Mouse (Mus musculus): ENCODE measurements around the gene Med15.
"Not testable (repeated sequence)": the region's sequence is repeated elsewhere in the genome, so short reads cannot be mapped to it uniquely, and the experiment has no call there.

Gene Med15

GRCm38 (mm10) chr16:17732841-17733340 is at the start of gene Med15:
Med15 (minus strand) TSS chr16:17732891.
- no peak for DNase-seq (ENCODE audit: low read depth)

DNA sequence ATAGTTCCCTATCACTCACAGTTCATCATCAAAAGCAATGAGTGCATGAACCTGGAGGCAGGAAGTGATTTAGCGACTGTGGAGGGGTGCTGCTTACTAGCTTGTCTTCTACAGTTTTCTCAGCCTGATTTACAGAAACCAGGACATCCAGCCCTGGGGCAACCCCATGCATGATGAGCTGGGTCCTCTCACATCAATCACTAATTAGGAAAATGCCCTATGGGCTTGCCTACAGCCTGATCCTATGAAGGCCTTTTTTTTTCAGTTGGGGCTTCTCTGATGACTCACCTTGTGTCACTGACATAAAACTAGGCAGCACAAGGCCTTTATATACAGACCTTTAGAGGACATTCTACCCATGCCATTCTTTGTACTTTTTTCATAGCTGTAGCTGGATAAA is 47.0 kb upstream of the Med15 start:
- DNase-seq (ENCODE audit: low read depth): no peak

DNA sequence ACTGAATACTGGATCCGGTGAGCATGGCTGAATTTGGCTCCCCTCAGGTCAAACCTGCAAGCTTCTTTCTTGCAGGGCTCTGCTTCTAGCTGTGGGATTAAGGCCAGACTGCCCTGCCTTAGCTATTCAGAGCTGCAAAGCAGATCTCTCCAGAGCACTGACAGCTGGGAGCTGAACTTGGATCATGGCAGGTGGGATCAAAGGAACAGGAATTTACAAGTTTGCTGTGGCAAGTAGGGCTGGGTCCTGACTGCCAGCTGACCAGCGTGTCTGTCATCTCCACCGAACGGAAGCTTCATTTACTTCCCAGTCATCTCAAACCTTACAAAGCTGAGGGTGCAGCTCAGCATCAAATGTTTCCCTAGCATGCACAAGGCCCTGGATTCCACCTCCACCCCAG is 45.5 kb upstream of the Med15 start:
- no peak for DNase-seq (ENCODE audit: low read depth)

GRCm38 (mm10) chr16:17776828-17777227 is 44.1 kb upstream of the Med15 start:
- DNase-seq (ENCODE audit: low read depth): peak; percentile 29

- DNase-seq (ENCODE audit: low read depth): no peak
Measured at GRCm38 (mm10) chr16:17771117-17771865, 38.6 kb upstream of the Med15 start.

GRCm38 (mm10) chr16:17768834-17769233 is 36.1 kb upstream of the Med15 start:
- DNase-seq (ENCODE audit: low read depth): no peak

- DNase-seq (ENCODE audit: low read depth): no peak
Measured at GRCm38 (mm10) chr16:17764108-17764511, 31.4 kb upstream of the Med15 start.

DNA sequence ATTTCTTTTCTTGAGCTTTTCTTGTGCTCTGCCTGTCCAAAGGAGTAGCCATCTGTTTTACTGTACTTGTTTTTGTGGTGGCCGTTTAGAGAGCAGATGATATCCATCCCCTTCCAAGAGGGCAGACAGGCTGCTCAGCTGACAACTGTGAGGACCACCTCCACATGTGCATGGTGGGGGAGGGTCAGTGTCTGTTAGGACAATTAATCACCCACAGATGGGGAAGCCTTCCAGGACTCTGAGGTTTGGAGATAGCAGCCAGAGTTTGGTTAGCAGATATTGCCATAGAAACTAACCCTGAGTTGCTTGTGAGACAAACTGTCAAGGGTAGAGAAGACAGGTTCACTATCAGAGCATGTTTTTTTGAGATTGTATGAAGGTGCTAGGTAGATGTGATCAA is 28.4 kb upstream of the Med15 start:
- DNase-seq (ENCODE audit: low read depth): no peak

DNA sequence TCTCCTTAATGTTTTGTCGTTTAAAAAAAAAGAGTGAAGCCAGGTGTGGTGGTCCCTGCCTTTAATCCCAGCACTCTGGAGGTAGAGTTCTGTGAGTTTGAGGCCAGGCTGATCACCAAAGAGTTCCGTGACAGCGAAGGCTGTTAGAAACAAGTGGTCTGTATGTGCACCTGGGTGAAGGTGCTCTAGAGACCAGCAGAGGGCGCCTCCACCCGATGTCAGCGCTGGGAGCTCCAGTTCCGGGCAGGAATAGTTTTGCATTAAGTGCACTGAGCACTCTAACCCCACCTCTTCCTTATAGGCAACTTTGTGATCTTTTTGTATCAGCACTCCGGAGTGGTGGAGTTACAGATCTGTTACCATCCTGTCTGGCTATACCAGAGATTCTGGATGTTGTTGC is 28.0 kb upstream of the Med15 start:
- peak; percentile 58 for DNase-seq (ENCODE audit: low read depth)

DNA sequence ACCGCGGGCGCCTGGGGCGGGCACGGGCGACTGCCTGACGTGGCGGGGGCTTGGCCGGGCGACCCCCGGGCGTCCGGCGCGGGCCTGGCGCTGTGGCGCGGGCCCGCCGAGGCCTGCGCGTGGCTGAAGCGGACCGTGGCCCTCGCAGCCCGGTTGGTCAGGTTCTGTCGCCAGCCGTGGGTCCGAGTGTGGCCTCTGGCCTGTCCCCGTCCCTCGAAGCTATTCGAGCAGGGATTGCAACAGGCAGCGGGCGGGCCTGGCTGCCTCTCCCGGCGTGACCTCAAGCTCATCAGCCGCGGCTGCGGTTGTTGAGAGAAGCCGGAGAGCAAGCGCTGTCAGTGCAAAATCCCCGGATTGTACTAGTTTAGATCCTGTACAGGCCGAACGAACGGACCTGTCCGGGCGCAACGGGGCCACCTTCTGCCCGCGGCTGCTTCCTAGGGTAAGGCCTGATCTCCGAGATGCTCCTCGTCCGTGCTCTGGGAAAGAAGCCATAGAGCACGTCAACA is 27.2 kb upstream of the Med15 start:
- peak; percentile 49 for DNase-seq (ENCODE audit: low read depth)

DNA sequence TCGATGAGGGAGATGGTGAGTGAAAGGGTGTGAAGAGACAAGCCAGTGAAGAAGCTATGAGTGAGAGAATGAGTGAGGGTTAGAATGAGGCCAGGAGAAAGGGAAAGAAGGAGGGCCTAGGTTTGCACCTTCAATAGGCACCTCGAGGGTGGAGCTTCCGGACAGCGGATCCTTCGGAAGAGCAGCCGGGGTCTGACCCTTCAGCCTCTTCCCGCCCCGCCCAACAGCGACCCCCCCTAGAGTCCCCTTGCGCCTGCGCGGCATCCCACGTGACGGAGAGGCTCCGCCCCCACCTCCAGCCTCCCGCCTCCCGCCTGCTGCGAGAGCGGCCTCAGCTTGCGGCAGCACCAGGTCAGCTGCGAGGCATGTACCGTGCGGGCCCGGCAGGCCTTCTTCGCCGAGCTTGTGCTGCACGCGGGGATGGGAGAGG is 26.7 kb upstream of the Med15 start, which contains the start of gene Klhl22:
Gene Klhl22, plus strand, starts transcription at position 275 of the 430 bp plus-strand sequence.
- peak; percentile 85 for DNase-seq (ENCODE audit: low read depth)

DNA sequence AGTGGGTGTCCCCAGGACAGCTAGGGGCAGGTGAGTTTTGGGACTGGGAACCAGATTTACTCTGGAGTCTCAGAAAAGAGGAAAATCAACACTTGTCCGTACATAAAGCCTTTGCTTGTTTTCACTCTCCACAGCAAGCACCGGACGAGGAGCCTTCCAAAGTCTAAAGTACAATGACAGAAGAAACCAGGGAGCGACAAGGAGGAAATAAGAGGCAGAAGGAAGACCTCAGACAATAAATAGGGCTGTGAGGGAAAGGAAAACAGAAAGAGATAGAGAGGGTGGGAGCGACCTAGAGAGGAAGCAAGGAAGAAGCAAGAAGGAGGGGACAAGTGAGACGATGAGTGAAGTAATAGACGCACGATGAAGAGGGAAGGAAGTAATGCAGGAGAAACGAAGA is 26.2 kb upstream of the Med15 start:
- no peak for DNase-seq (ENCODE audit: low read depth)

- DNase-seq (ENCODE audit: low read depth): no peak
Measured at GRCm38 (mm10) chr16:17757756-17758155, 25.1 kb upstream of the Med15 start.

GRCm38 (mm10) chr16:17753686-17754085 is 21.0 kb upstream of the Med15 start:
- DNase-seq (ENCODE audit: low read depth): no peak

GRCm38 (mm10) chr16:17753001-17753400 is 20.3 kb upstream of the Med15 start:
- DNase-seq (ENCODE audit: low read depth): no peak

DNA sequence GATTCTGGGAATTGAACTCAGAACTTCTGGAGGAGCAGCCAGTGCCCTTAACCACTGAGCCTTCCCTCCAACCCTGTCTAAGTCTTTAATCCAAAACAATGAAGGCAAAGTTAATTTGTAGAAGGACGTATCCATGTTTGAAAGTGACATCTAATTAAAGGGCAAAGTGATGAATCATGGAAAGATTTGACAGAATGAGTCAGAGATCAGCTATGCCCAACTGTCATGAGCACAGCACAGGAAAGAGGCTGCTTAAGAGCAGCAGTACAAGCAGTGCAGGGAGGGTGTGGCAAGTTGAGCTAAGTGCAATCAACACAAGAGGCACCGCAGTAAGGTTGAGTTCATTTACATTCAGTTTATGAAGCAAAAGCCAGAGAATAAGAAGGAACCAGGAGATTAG is 12.4 kb upstream of the Med15 start:
- DNase-seq (ENCODE audit: low read depth): no peak

DNA sequence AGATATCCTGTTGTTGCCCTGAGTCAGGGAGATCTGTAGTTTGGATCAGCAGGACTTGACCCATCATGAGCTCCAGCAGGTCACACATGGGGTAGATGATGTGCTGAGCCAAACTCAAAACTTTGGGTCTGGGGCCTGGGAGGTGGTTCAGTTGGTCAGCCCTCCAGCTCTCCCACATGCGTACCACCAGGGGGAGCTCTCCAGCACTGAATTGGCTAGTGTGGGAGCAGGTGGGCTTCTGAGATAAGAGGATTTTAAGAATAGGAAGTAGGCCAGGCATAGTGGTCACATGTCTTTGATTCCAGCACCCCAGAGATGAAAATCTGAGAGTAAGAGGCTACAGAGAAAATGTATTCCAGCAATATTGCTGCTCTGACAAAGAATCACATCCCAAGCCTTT is 11.8 kb upstream of the Med15 start:
- peak; percentile 75 for DNase-seq (ENCODE audit: low read depth)

GRCm38 (mm10) chr16:17743279-17743678 is 10.6 kb upstream of the Med15 start:
- DNase-seq (ENCODE audit: low read depth): no peak

DNA sequence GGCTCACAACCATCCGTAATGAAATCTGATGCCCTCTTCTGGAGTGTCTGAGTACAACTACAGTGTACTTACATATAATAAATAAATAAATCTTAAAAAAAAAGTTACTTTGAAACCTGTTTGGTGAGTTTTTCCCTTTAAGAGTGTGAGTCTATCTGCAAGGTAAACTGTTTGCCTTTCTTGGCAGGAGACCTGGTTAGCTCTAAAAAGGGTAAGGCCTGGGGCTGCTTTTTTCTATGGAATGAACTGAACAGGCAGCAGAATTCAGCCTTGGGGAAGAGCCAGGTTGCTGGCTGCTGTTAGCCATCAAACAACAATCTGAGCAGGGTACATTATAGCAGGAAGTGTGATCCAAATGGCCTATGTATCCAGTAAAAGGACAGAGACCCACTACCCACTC is 10.1 kb upstream of the Med15 start:
- no peak for DNase-seq (ENCODE audit: low read depth)

GRCm38 (mm10) chr16:17740080-17740479 is 7.4 kb upstream of the Med15 start:
- no peak for DNase-seq (ENCODE audit: low read depth)

DNA sequence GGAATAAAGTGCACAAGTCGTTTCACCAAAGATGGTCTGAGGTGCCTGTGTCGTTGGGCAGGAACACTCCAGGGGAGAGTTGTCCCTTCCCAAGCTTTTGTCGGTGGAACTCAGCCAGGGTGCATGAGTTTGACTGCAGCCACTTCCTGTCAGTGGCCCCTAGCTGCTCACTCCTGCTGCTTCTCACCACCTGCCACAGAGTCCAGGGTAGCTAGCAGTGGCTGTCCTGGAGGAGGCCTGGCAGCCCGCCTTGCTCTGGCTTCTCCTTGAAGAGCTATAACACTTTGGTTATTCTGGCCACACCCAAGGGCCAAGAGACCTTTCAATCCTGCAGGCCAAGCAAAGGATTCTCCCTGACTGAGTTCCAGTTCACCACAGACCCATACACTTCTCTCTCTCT is 3.5 kb upstream of the Med15 start:
- no peak for DNase-seq (ENCODE audit: low read depth)

DNA sequence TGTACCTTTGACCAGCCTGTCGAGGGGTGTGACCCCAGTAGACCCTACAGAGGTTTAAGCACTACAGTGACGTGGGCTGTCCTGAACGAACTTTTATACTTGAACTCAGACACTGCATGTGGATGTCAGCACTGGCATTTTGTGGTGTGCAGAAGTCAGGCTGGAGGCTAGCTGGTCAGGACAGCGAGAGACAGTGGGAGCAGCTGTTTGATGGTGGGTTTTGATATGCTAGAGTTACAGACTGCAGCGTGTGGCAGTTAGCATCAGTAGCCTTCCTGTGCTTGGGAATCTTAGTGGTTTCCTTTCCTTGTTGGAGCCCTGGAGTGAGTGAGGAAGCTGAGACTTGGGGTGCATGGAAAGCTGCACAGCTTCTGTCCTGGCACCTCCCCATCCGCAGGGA is 2.2 kb upstream of the Med15 start:
- DNase-seq (ENCODE audit: low read depth): not testable (repeated sequence)

DNA sequence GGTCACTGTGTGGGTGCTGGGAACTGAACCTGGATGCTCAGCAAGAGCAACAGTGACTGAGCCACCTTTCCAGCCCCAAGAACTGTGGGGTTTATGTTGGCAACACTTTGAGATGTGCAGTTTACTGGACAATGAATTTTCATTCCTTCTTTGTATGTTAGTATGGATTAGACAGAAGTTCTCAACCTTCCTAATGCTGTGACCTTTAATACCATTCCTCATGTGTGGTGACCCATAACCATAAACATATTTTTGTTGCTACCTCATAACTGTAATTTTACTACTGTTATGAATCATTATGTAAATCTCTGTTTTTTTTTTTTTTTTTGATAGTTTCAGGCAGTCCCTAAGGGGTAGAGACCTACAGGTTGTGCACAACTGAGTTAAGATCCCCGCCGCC is 955 bp upstream of the Med15 start:
- no peak for DNase-seq (ENCODE audit: low read depth)

DNA sequence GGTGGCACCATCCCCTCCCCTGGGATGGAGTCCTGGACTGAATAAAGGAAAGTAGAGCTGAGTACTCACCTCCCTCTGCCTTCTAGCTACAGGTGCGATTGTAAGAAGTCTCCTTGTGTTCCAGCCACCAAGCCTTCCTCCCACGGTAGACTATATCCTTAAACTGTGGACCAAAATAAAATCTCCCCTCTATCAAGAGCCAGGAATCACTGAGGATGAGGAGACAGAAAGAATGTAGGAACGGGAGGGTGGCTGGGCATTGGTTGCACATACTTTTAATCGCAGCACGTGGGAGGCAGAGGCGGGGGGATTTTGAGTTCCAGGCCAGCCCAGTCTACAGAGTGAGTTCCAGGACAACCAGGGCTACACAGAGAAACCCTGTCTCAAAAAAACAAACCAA is 260 bp downstream of the Med15 start:
- no peak for DNase-seq (ENCODE audit: low read depth)

All from naive thymus-derived CD4-positive, alpha-beta T cell, adult 2 months (primary cell).